Mouse (Mus musculus) lung, postnatal 14 days (tissue): Measurements from ENCODE around the gene Slc7a11.
"Not testable (repeated sequence)": the region's sequence is repeated elsewhere in the genome, so short reads cannot be mapped to it uniquely, and the experiment has no call there.

ENCODE experiments used
- DNase-seq: peaks from one replicate; pipeline ENCODE4 v3.0.0; 2021

Gene Slc7a11

GRCm38 (mm10) chr3:50443421-50443916 lies at the start of gene Slc7a11:
Gene Slc7a11, minus strand, starts transcription at chr3:50443614.
- DNase-seq = peak; percentile 17

- no peak for DNase-seq
Measured at GRCm38 (mm10) chr3:50491678-50492077, 48.3 kb upstream of the Slc7a11 start.

GRCm38 (mm10) chr3:50484076-50484475 lies 40.7 kb upstream of the Slc7a11 start:
- no peak for DNase-seq

- DNase-seq = no peak
Measured at GRCm38 (mm10) chr3:50462223-50462622, 18.8 kb upstream of the Slc7a11 start.

- no peak for DNase-seq
Measured at GRCm38 (mm10) chr3:50457136-50457535, 13.7 kb upstream of the Slc7a11 start.

GRCm38 (mm10) chr3:50456564-50456963 lies 13.2 kb upstream of the Slc7a11 start:
- DNase-seq = no peak

- DNase-seq = no peak
Measured at GRCm38 (mm10) chr3:50456023-50456422, 12.6 kb upstream of the Slc7a11 start.

- no peak for DNase-seq
Measured at GRCm38 (mm10) chr3:50445050-50445775, 1.8 kb upstream of the Slc7a11 start.

GRCm38 (mm10) chr3:50443942-50444341 lies 528 bp upstream of the Slc7a11 start:
- no peak for DNase-seq

- no peak for DNase-seq
Measured at GRCm38 (mm10) chr3:50442341-50443292, 797 bp downstream of the Slc7a11 start.

GRCm38 (mm10) chr3:50441330-50441729 lies 2.1 kb downstream of the Slc7a11 start:
- no peak for DNase-seq

- no peak for DNase-seq
Measured at GRCm38 (mm10) chr3:50440409-50440808, 3.0 kb downstream of the Slc7a11 start.

GRCm38 (mm10) chr3:50439429-50439828 lies 4.0 kb downstream of the Slc7a11 start:
- no peak for DNase-seq

- DNase-seq = no peak
Measured at GRCm38 (mm10) chr3:50438520-50439253, 4.7 kb downstream of the Slc7a11 start.

GRCm38 (mm10) chr3:50438081-50438480 lies 5.3 kb downstream of the Slc7a11 start:
- not testable (repeated sequence) for DNase-seq

- DNase-seq = not testable (repeated sequence)
Measured at GRCm38 (mm10) chr3:50436409-50436808, 7.0 kb downstream of the Slc7a11 start.

GRCm38 (mm10) chr3:50433831-50434230 lies 9.6 kb downstream of the Slc7a11 start:
- DNase-seq = no peak

GRCm38 (mm10) chr3:50430811-50431210 lies 12.6 kb downstream of the Slc7a11 start:
- DNase-seq = no peak

- no peak for DNase-seq
Measured at GRCm38 (mm10) chr3:50421480-50422277, 21.7 kb downstream of the Slc7a11 start.

- no peak for DNase-seq
Measured at GRCm38 (mm10) chr3:50419161-50419560, 24.3 kb downstream of the Slc7a11 start.

- no peak for DNase-seq
Measured at GRCm38 (mm10) chr3:50406771-50407170, 36.6 kb downstream of the Slc7a11 start.

GRCm38 (mm10) chr3:50405915-50406314 lies 37.5 kb downstream of the Slc7a11 start:
- DNase-seq = no peak
